In the genomic region with DNA sequence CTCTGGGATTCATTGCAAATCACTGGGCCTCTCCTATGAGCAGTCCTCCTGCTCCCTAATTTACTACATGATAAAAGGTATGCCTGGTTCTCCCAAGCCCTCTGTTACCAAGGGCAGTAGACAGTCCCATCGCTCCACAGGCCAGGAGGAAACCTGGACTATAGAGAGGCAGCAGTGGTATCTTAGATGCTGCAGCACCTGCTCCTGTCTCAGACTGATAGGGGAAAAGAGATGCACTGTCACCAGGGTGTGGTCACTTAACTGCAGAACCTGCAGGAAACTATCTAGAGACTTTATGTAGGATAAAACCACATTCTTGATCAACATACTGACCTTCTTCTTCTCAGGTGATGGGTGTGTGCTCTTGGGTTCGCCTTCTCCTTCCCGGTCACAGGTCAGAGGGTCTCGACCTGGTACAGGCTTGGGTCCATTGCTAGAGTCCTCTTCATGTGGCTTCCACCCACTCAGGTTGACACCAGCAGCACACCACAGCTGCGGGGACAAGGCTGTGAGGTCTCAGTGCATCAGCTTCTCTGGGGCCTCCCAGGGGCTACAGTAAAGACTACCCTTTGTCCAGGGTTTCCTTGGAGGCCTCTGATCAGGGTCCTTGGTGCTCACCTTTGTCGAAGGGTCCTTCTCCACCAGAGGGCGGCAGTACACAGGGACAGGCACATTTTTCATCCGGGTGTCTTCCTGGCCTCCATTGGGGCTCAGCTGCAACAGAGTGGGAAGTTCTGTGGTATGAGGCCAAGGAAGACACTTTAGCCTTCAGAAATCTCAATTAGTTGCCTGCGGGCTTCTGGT, we compare ENCODE assay signal across 8 mouse cellular contexts. TPM values are rescaled to one million over a fixed set of nuclear protein-coding genes. Genes with fewer than 3 reads are reported as not detected.
A peak's percentile ranks its signal among the peaks of the same experiment; 100 is the strongest.
DNase-seq lines count a peak whose midpoint lies in the region; ATAC-seq and TF ChIP-seq lines count a peak whose summit lies in the region.

No protein-coding gene starts in this region.

- peak; percentile 86 for DNase-seq in heart, embryonic 10.5 days (ENCODE audit: low spot score)
- no peak for DNase-seq in heart, adult 8-10 months (ENCODE audit: low spot score)
- peak; percentile 89 for DNase-seq in c-Kit-negative CD71-positive TER-119-positive erythroid progenitor cells, embryonic 14.5 days (ENCODE audit: low read depth, low spot score)
- peak; percentile 46 to 82 for DNase-seq in kidney, postnatal 36 days
- DNase-seq in stomach, postnatal 0 days (ENCODE audit: low spot score), result no peak
- DNase-seq in right cerebral cortex, postnatal 25 days, result no peak
- no peak for DNase-seq in ovary, postnatal 36 days (ENCODE audit: low spot score)

- H3K27ac ChIP-seq in heart, embryonic 10.5 days, result peak overlapping the region; percentile 52; the same call in 1 of the 2 replicates
- H3K27ac ChIP-seq in stomach, postnatal 0 days (replicated peaks), result no peak overlapping the region

- H3K79me3 ChIP-seq in C2C12 (ENCODE audit: low read depth), result no peaks in the 10 kb centered on the region

- no peaks in the 10 kb centered on the region for H3K79me2 ChIP-seq in C2C12 (ENCODE audit: control insufficient read depth, insufficient read depth)

- peak; percentile 16 for TF ChIP-seq CTCF in C2C12 (IDR thresholded peaks at IDR 0.05; ENCODE audit: control insufficient read depth, insufficient read depth, insufficient read length)
- peak; percentile 61 for TF ChIP-seq CTCF in stomach, postnatal 0 days (IDR thresholded peaks at IDR 0.05; ENCODE audit: low read depth)

- no peak for TF ChIP-seq EP300 in stomach, postnatal 0 days (optimal IDR thresholded peaks at IDR 0.05)

- no peaks in the 10 kb centered on the region for H3K27me3 ChIP-seq in heart, embryonic 10.5 days (ENCODE audit: insufficient read depth, poor library complexity, severe bottlenecking)
- no peaks in the 10 kb centered on the region for H3K27me3 ChIP-seq in C2C12 (ENCODE audit: control insufficient read depth, insufficient read depth, insufficient read length)
- H3K27me3 ChIP-seq in stomach, postnatal 0 days (ENCODE audit: control insufficient read depth, insufficient read depth, low read length), result no peaks in the 10 kb centered on the region

- no peak overlapping the region for H3K9ac ChIP-seq in stomach, postnatal 0 days (ENCODE audit: low read length)

- ATAC-seq in stomach, postnatal 0 days (ENCODE audit: low FRiP score, low TSS enrichment), result no peak

- H3K36me3 ChIP-seq in heart, embryonic 10.5 days, result peaks cover 100% of the 10 kb centered on the region
- peaks cover 80% of the 10 kb centered on the region for H3K36me3 ChIP-seq in C2C12 (ENCODE audit: control insufficient read depth, insufficient read depth)
- H3K36me3 ChIP-seq in stomach, postnatal 0 days (ENCODE audit: control insufficient read depth, insufficient read depth, low read length), result peaks cover 64% of the 10 kb centered on the region

- no peak overlapping the region for H3ac ChIP-seq in C2C12 (ENCODE audit: control insufficient read depth, insufficient read length, low read depth)

- no peak overlapping the region for H3K4me2 ChIP-seq in stomach, postnatal 0 days (replicated peaks; ENCODE audit: low read depth)

- no peaks in the 10 kb centered on the region for H3K9me3 ChIP-seq in heart, embryonic 10.5 days
- H3K9me3 ChIP-seq in stomach, postnatal 0 days (ENCODE audit: control insufficient read depth, low read length), result no peaks in the 10 kb centered on the region

- no peak overlapping the region for H3K4me3 ChIP-seq in heart, embryonic 10.5 days
- H3K4me3 ChIP-seq in C2C12 (ENCODE audit: insufficient read depth, poor library complexity, severe bottlenecking), result no peak overlapping the region
- no peak overlapping the region for H3K4me3 ChIP-seq in stomach, postnatal 0 days (ENCODE audit: low read depth, low read length)

- peaks cover 14% of the 10 kb centered on the region for H3K4me1 ChIP-seq in heart, embryonic 10.5 days
- no peaks in the 10 kb centered on the region for H3K4me1 ChIP-seq in stomach, postnatal 0 days (replicated peaks; ENCODE audit: control insufficient read depth, insufficient read depth)

- WGBS in heart, embryonic 10.5 days, result 74% methylated on average over 9 of the region's 9 CpGs
- WGBS in stomach, postnatal 0 days, result 69% methylated on average over 9 of the region's 9 CpGs

TF ChIP-seq in C2C12, 6 proteins besides CTCF, POLR2A, EP300 and RAD21:
- TF ChIP-seq FOSL1 (IDR thresholded peaks at IDR 0.05; ENCODE audit: insufficient read depth, low read length, poor library complexity, severe bottlenecking) (no peak), MYOG (IDR thresholded peaks at IDR 0.05; ENCODE audit: control insufficient read depth, extremely low read depth, insufficient read length) (no peak), USF1 (IDR thresholded peaks at IDR 0.05; ENCODE audit: low read depth) (no peak), MYOD1 (IDR thresholded peaks at IDR 0.05; ENCODE audit: control insufficient read depth, insufficient read length, low read depth) (no peak), MAX (IDR thresholded peaks at IDR 0.05) (no peak), CEBPB (IDR thresholded peaks at IDR 0.05; ENCODE audit: low read depth) (no peak)

RNA-seq across cellular contexts. Expression of gene Nme3, which starts 6.6 kb away (rescaled TPM):
- polyA plus RNA-seq in heart, embryonic 10.5 days (2016; fragmentation: Nextera tagmentation; extraction: Ambion mirVana), result 30.5 and 41.4 TPM in 2 replicates
- total RNA-seq in heart, adult 8-10 months (2022), result 10 to 100 TPM; 29.0 to 31.4 (median 29.5) TPM
- polyA plus RNA-seq in C2C12 (2012; fragmentation: generic; extraction: Trizol), result 19.8 TPM
- 39.8 and 40.2 TPM in 2 replicates for polyA plus RNA-seq in stomach, postnatal 0 days (2015; fragmentation: Nextera tagmentation; extraction: Ambion mirVana)

RNA-seq across cellular contexts. Expression of gene Mrps34, which starts 8.0 kb away (rescaled TPM):
- polyA plus RNA-seq in heart, embryonic 10.5 days (2016; fragmentation: Nextera tagmentation; extraction: Ambion mirVana), result 109 and 117 TPM in 2 replicates
- 100 to 1,000 TPM in 2 of 4 experiments, 10 to 100 TPM in 2; 88.8 to 125 (median 109) TPM for total RNA-seq in heart, adult 8-10 months (2022)
- polyA plus RNA-seq in C2C12 (2012; fragmentation: generic; extraction: Trizol), result 107 TPM
- polyA plus RNA-seq in stomach, postnatal 0 days (2015; fragmentation: Nextera tagmentation; extraction: Ambion mirVana), result 102 and 104 TPM in 2 replicates

RNA-seq across cellular contexts. Expression of gene Eme2, which starts 8.0 kb away (rescaled TPM):
- 25.6 and 28.0 TPM in 2 replicates for polyA plus RNA-seq in heart, embryonic 10.5 days (2016; fragmentation: Nextera tagmentation; extraction: Ambion mirVana)
- 10 to 100 TPM; 19.4 to 23.5 (median 21.1) TPM for total RNA-seq in heart, adult 8-10 months (2022)
- 11.2 TPM for polyA plus RNA-seq in C2C12 (2012; fragmentation: generic; extraction: Trizol)
- 15.6 and 17.6 TPM in 2 replicates for polyA plus RNA-seq in stomach, postnatal 0 days (2015; fragmentation: Nextera tagmentation; extraction: Ambion mirVana)

RNA-seq across cellular contexts. Expression of gene Spsb3, which starts 16.4 kb away (rescaled TPM):
- 31.1 and 36.1 TPM in 2 replicates for polyA plus RNA-seq in heart, embryonic 10.5 days (2016; fragmentation: Nextera tagmentation; extraction: Ambion mirVana)
- 10 to 100 TPM; 25.8 to 29.3 (median 27.7) TPM for total RNA-seq in heart, adult 8-10 months (2022)
- polyA plus RNA-seq in C2C12 (2012; fragmentation: generic; extraction: Trizol), result 37.0 TPM
- polyA plus RNA-seq in stomach, postnatal 0 days (2015; fragmentation: Nextera tagmentation; extraction: Ambion mirVana), result 45.5 and 47.8 TPM in 2 replicates

RNA-seq across cellular contexts. Expression of gene Nubp2, which starts 16.7 kb away (rescaled TPM):
- polyA plus RNA-seq in heart, embryonic 10.5 days (2016; fragmentation: Nextera tagmentation; extraction: Ambion mirVana), result 59.1 and 71.0 TPM in 2 replicates
- total RNA-seq in heart, adult 8-10 months (2022), result 10 to 100 TPM; 17.2 to 20.1 (median 19.2) TPM
- 66.5 TPM for polyA plus RNA-seq in C2C12 (2012; fragmentation: generic; extraction: Trizol)
- polyA plus RNA-seq in stomach, postnatal 0 days (2015; fragmentation: Nextera tagmentation; extraction: Ambion mirVana), result 39.4 and 40.5 TPM in 2 replicates

Comparison
In these comparisons a context has a peak if more than half of its experiments do, and no peak if none do; other contexts are left out.
1. DNase-seq: peak in heart, embryonic 10.5 days (single experiment), c-Kit-negative CD71-positive TER-119-positive erythroid progenitor cells, embryonic 14.5 days (single experiment) and kidney, postnatal 36 days (2 of 2); none in heart, adult 8-10 months (single experiment), stomach, postnatal 0 days (single experiment), right cerebral cortex, postnatal 25 days (single experiment) and ovary, postnatal 36 days (single experiment).